Mouse (Mus musculus) induced T-regulatory cell, adult 2 months (primary cell): Measurements from ENCODE around the gene Itsn2.
"Not testable (repeated sequence)": the region's sequence is repeated elsewhere in the genome, so short reads cannot be mapped to it uniquely, and the experiment has no call there.

Experiments used
- DNase-seq: peaks from one replicate; pipeline ENCODE4 v3.0.0-alpha.2; 2012; ENCODE audit warnings: low read depth

The Itsn2 gene

DNA sequence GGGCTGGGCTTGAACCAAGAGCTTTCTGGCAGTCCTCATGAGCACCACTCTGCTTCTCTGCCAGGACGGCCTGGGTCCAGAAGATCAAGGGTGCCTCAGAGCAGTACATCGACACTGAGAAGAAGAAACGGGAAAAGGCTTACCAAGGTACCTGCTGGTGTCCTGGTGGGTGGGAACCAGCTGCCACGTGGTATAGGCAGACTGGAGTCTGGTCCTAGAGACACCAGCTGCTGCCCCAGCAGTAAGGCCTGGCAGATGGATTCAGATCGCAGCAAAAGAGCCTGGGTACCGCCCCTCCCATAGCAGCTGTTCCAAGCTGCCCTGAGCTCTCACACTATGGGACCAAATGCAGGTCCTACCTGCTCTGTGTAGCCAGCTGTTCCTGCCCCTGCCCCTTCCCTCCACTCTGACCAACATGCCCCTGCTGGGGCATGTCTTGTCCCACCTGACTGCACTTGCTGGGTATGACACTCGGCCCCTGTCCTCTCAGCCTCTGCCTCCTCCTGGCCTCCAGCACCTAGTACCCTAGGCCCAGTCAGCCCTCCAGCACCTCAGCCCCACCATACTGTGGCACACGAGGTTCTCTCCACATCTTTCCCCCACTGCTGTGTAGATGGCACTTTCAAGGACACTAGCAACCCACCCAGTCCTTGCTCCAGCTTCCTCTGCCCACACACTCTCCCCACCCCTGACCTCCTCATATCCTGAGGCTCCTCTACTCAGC, 116.6 kb downstream of the Itsn2 start:
- DNase-seq: no peak

DNA sequence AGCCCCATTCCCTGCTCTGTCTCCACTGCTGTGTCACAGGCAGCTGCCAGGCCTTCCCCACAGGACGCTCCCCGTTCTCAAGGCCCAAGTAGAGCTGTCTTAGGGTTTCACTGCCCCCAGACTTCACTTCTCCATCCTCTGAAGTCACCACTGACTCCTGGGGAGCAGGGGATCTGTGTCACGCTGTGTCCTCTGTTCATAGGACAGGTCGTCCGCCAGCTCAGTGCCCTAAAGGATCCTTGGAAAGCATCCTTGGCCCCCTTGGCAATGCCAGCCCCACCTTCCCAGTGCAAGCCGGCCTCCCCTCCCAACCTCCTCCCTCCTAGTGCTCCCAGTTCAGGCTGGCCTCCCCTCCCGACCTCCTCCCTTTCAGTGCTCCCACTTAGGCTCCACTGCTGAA, 117.5 kb downstream of the Itsn2 start:
- no peak for DNase-seq

DNA sequence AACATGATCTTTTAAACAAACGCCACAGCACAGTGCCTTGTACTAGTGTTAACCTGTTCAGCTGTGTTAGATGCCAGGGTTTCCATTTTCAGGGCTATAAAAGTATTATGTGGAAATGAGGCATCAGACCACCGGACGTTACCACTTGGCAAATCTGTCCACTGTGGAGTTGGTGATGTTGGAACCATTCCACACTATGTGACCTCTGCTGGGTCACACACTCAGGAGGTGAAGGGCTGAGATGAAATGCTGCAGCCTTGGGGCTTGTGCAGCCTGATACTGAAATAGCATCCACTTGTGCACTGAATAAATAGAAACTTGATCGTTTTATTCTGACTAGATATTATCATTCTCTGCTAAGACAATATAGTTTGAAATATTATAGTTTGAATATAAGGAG, 120.9 kb downstream of the Itsn2 start:
- DNase-seq: no peak

DNA sequence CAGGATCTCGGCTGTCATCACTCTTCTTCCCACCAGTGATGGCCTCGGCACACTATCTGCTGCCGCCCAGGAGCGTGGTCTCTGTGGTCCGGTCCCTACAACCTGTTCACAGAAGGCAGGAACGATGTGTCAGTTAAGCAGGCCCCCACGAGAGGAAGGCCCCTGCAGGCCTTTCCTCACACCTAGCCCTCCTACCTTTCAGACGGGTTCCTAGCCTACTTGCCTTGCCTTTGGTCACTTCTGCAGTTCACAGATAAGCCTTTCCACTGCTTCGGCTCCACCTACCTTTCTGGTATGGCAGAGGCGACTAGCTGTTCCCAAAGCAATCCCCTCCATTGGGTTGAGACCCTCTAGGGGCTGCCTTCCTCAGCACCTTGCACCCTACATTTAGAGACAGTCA, 123.2 kb downstream of the Itsn2 start:
- no peak for DNase-seq

DNA sequence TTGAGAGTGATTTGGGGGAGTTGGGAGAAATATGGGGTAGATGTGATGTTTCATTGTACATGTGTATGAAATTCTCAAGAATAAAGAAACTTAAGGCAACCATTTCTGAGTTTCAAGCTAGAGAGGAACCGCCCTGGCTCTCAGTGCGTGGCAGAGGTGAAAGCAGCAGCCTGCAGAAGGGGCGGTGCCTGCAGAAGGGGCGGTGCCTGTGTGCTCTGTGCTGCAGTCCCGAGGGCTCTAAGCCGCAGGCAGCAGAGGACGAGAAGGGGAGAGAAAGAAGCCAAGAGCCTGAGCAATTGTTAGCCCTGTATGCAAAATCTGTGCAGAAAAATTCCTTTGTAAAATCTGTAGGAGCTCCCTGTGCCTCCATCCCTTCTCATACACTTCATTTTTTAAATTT, 125.0 kb downstream of the Itsn2 start:
- peak; percentile 47 for DNase-seq

DNA sequence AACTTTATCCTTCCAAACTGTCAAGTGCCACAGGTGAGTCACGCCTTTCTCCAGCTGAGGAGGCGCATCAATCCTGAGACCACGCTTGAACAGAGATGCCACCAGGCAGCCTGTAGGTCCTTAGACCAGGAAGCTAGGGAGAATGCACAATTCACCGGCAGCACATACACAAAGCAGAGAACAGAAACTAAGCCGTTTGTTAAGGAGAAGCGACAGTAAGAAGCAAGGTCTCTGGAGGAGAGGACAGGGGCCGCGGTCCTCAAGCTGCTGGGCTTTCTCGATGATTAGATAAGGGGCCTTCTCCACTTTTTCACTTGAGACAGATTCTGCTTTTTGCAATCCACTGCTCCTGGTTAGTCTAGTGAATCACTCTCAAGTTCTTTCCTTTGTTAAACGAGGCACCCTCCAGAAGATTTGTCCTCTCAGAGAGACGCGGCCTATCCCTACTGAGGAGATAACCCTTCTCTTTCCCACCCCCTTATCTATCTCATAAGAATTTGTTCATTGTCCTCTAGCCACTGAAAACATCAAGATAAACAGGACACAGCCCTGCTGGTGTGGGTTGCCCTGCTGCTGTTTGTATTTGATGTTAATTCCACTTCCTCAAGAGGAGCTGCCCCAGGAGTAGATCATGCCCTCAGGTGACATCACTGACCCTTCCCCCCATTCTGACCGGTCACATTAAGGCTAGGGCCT, 126.8 kb downstream of the Itsn2 start:
- no peak for DNase-seq

DNA sequence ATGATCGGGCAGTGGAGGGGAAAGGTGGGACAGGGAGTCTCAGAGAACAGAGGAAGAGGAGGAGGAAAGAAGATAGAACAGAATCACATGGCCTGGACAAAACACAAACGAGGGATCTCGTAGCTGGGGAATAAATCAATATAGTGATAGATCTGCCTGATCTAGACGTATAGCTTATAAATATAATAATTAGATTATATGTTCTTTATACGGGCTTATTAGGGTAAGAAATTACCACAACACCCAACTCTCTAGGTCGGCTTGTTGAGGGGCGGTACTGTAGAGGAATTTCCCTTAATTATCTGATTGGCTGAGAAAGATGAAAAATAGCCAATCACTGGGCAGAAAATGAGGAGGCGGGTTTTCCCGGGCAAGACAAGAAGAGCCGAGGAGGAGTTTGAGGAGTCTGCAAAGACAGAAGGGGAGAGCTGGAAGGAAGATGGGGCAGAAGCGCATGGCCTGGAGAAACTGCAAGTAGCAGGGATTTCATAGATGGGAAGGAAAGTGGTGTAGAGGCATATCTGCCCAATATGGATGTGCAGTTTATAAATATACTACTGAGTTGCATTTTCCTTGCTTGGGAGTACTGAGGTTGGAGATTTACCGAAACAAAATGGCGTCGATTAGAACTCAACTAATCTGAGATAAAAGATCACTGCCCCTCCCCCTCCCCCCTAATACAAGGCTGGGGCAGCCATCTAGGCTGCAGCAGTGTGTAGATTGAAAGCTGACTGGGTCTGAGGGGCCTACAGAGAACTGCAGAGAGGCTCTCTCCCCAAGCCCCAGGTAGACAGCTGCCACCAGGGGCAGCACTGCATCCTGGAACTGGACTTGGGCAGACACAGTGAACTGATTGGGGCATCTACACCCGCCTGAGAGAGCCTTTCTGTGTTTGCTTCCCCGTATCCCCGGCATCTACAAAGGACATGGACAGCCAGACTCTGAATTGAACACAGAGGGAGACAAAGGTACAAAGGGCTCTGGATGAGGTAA, 127.6 kb downstream of the Itsn2 start:
- DNase-seq: peak; percentile 16

- DNase-seq: peak; percentile 35
These were observed 136.7 kb downstream of the Itsn2 start for GRCm38 (mm10) chr12:4729165-4729564.

GRCm38 (mm10) chr12:4731629-4732028, 139.2 kb downstream of the Itsn2 start:
- no peak for DNase-seq

- no peak for DNase-seq
These were observed 139.9 kb downstream of the Itsn2 start for GRCm38 (mm10) chr12:4732332-4732731.

DNA sequence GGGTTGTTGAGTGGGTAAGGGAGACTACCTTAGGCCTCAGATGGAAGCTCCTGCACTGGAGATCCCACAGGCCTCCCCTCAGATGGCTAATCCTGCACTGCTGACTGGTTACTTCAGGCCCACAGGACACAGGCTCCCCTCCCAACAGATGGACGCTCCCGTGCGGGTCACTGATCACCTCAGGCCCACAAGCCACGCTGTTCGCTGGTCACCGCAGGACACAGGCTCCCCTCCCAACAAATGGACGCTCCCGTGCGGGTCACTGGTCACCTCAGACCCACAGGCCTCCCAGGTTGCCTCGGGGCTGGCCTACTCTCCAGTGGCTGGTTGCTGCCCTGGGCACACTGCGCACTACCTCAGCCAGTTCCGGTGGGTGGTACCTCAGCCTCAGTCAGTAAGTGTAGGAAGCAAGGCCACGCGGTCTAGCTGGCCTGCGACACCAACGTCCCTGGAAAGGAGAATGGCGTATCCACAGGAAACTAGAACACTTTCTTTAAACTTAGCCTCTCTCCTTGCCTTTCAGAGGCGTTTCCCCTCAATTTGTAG, 145.7 kb downstream of the Itsn2 start, which contains the start of gene Fam228a:
Fam228a (minus strand) TSS at position 400 of the 546 bp plus-strand sequence.
- DNase-seq: no peak

- no peak for DNase-seq
These were observed 148.4 kb downstream of the Itsn2 start for GRCm38 (mm10) chr12:4740823-4741222.

DNA sequence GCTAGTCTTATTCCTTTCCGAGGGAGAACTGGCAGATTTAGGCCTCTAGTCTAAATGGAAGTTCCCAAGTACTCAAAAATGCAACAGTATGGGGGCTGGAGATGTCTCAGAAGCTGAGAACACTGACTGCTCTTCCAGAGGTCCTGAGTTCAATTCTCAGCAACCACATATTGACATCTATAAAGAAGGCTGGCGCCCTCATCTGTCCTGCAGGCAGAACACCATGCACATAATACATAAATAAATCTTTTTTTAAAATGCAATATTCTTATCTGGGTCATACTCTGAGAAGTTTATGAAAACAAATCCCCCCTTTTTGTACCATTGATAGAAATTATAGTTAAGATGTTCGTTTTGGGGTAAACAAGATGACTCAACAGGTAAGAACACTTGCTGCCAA, 149.7 kb downstream of the Itsn2 start:
- DNase-seq: peak; percentile 10

GRCm38 (mm10) chr12:4744486-4744885, 152.0 kb downstream of the Itsn2 start:
- DNase-seq: no peak

DNA sequence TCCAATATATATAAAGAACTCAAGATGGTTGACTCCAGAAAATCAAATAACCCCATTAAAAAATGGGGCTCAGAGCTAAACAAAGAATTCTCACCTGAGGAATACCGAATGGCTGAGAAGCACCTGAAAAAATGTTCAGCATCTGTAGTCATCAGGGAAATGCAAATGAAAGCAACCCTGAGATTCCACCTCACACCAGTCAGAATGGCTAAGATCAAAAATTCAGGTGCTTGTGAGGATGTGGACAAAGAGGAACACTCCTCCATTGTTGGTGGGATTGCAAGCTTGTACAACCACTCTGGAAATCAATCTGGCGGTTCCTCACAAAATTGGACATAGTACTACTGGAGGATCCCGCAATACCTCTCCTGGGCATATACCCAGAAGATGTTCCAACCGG, 162.0 kb downstream of the Itsn2 start:
- not testable (repeated sequence) for DNase-seq

- DNase-seq: no peak
These were observed 164.6 kb downstream of the Itsn2 start for GRCm38 (mm10) chr12:4757060-4757459.
